Mouse (Mus musculus): ENCODE results near the gene Copz2. TPM values are rescaled to one million over a fixed set of nuclear protein-coding genes. Genes with fewer than 3 reads are reported as not detected.
A peak's percentile ranks its signal among the peaks of the same experiment; 100 is the strongest.
"Not testable (repeated sequence)": the region's sequence is repeated elsewhere in the genome, so short reads cannot be mapped to it uniquely, and the experiment has no call there.

The Copz2 gene
- polyA plus RNA-seq (2012; rRNA removed), result 39.7 and 44.8 TPM in 2 replicates

GRCm38 (mm10) chr11:96849681-96850467 lies at the start of gene Copz2:
Gene Copz2, plus strand, starts transcription at chr11:96849870.
- 1% methylated on average over 59 of the region's 60 CpGs for WGBS
- DNase-seq, result peak; percentile 66
- peak within 1 kb of the TSS; percentile 86 for H3K4me3 ChIP-seq (replicated peaks; ENCODE audit: extremely low read depth, low read depth, low read length)
- H3K4me1 ChIP-seq (ENCODE audit: control insufficient read depth, insufficient read depth, low read length), result peaks cover 5% of the 10 kb centered on the region; the same call in 1 of the 2 replicates
- TF ChIP-seq POLR2A (IDR thresholded peaks at IDR 0.05; ENCODE audit: borderline replicate concordance, extremely low read depth, low read depth, low read length), result peak; percentile 42; the same call in 1 of the 2 replicates
- no peak for TF ChIP-seq CTCF (IDR thresholded peaks at IDR 0.05; ENCODE audit: insufficient read depth, low read length)

- WGBS, result 80% methylated on average over 5 of the region's 5 CpGs
Observed at GRCm38 (mm10) chr11:96805606-96806005, 44.1 kb upstream of the Copz2 start.

GRCm38 (mm10) chr11:96808066-96808465 lies 41.6 kb upstream of the Copz2 start:
- 28% methylated on average over 1 of the region's 1 CpGs for WGBS
- no peak overlapping the region for H3K4me3 ChIP-seq (replicated peaks; ENCODE audit: extremely low read depth, low read depth, low read length)
- TF ChIP-seq CTCF (IDR thresholded peaks at IDR 0.05; ENCODE audit: insufficient read depth, low read length) (no peak), POLR2A (IDR thresholded peaks at IDR 0.05; ENCODE audit: borderline replicate concordance, extremely low read depth, low read depth, low read length) (no peak)
- no peak for DNase-seq
- H3K4me1 ChIP-seq (ENCODE audit: control insufficient read depth, insufficient read depth, low read length), result no peaks in the 10 kb centered on the region

More at GRCm38 (mm10) chr11:96805606-96806005, 44.1 kb upstream of the Copz2 start:
- no peak for TF ChIP-seq CTCF (IDR thresholded peaks at IDR 0.05; ENCODE audit: insufficient read depth, low read length)
- TF ChIP-seq POLR2A (IDR thresholded peaks at IDR 0.05; ENCODE audit: borderline replicate concordance, extremely low read depth, low read depth, low read length), result no peak
- DNase-seq, result no peak
- H3K4me1 ChIP-seq (ENCODE audit: control insufficient read depth, insufficient read depth, low read length), result no peaks in the 10 kb centered on the region
- H3K4me3 ChIP-seq (replicated peaks; ENCODE audit: extremely low read depth, low read depth, low read length), result no peak overlapping the region

- WGBS, result 89% methylated on average over 6 of the region's 6 CpGs
- DNase-seq, result no peak
- TF ChIP-seq CTCF (IDR thresholded peaks at IDR 0.05; ENCODE audit: insufficient read depth, low read length) (no peak), POLR2A (IDR thresholded peaks at IDR 0.05; ENCODE audit: borderline replicate concordance, extremely low read depth, low read depth, low read length) (no peak)
- Histone ChIP-seq H3K4me3 (replicated peaks; ENCODE audit: extremely low read depth, low read depth, low read length) (no peak overlapping the region), H3K4me1 (ENCODE audit: control insufficient read depth, insufficient read depth, low read length) (no peaks in the 10 kb centered on the region)
Observed at GRCm38 (mm10) chr11:96809562-96810235, 40.0 kb upstream of the Copz2 start.

- H3K4me1 ChIP-seq (ENCODE audit: control insufficient read depth, insufficient read depth, low read length); DNase-seq; H3K4me3 ChIP-seq (replicated peaks; ENCODE audit: extremely low read depth, low read depth, low read length): not testable (repeated sequence)
- WGBS, result 93% methylated on average over 1 of the region's 1 CpGs
Observed at GRCm38 (mm10) chr11:96811188-96811587, 38.5 kb upstream of the Copz2 start.

- TF ChIP-seq CTCF (IDR thresholded peaks at IDR 0.05; ENCODE audit: insufficient read depth, low read length) (no peak), POLR2A (IDR thresholded peaks at IDR 0.05; ENCODE audit: borderline replicate concordance, extremely low read depth, low read depth, low read length) (no peak)
- Histone ChIP-seq H3K4me3 (replicated peaks; ENCODE audit: extremely low read depth, low read depth, low read length) (no peak overlapping the region), H3K4me1 (ENCODE audit: control insufficient read depth, insufficient read depth, low read length) (no peaks in the 10 kb centered on the region)
- no peak for DNase-seq
- WGBS, result 81% methylated on average over 4 of the region's 4 CpGs
Observed at GRCm38 (mm10) chr11:96813455-96813854, 36.2 kb upstream of the Copz2 start.

GRCm38 (mm10) chr11:96813920-96814319 lies 35.8 kb upstream of the Copz2 start:
- Histone ChIP-seq H3K4me1 (ENCODE audit: control insufficient read depth, insufficient read depth, low read length) (no peaks in the 10 kb centered on the region), H3K4me3 (replicated peaks; ENCODE audit: extremely low read depth, low read depth, low read length) (no peak overlapping the region)
- 85% methylated on average over 5 of the region's 5 CpGs for WGBS
- TF ChIP-seq CTCF (IDR thresholded peaks at IDR 0.05; ENCODE audit: insufficient read depth, low read length) (no peak), POLR2A (IDR thresholded peaks at IDR 0.05; ENCODE audit: borderline replicate concordance, extremely low read depth, low read depth, low read length) (no peak)
- no peak for DNase-seq

GRCm38 (mm10) chr11:96814443-96814842 lies 35.2 kb upstream of the Copz2 start:
- no peak overlapping the region for H3K4me3 ChIP-seq (replicated peaks; ENCODE audit: extremely low read depth, low read depth, low read length)
- DNase-seq, result no peak
- TF ChIP-seq CTCF (IDR thresholded peaks at IDR 0.05; ENCODE audit: insufficient read depth, low read length), result no peak
- TF ChIP-seq POLR2A (IDR thresholded peaks at IDR 0.05; ENCODE audit: borderline replicate concordance, extremely low read depth, low read depth, low read length), result no peak
- WGBS, result 67% methylated on average over 2 of the region's 2 CpGs
- H3K4me1 ChIP-seq (ENCODE audit: control insufficient read depth, insufficient read depth, low read length), result no peaks in the 10 kb centered on the region

- Histone ChIP-seq H3K4me3 (replicated peaks; ENCODE audit: extremely low read depth, low read depth, low read length) (no peak overlapping the region), H3K4me1 (ENCODE audit: control insufficient read depth, insufficient read depth, low read length) (no peaks in the 10 kb centered on the region)
- 92% methylated on average over 2 of the region's 2 CpGs for WGBS
- no peak for TF ChIP-seq POLR2A (IDR thresholded peaks at IDR 0.05; ENCODE audit: borderline replicate concordance, extremely low read depth, low read depth, low read length)
- TF ChIP-seq CTCF (IDR thresholded peaks at IDR 0.05; ENCODE audit: insufficient read depth, low read length), result no peak
- DNase-seq, result no peak
Observed at GRCm38 (mm10) chr11:96815895-96816294, 33.8 kb upstream of the Copz2 start.

GRCm38 (mm10) chr11:96816494-96816893 lies 33.2 kb upstream of the Copz2 start:
- TF ChIP-seq CTCF (IDR thresholded peaks at IDR 0.05; ENCODE audit: insufficient read depth, low read length) (no peak), POLR2A (IDR thresholded peaks at IDR 0.05; ENCODE audit: borderline replicate concordance, extremely low read depth, low read depth, low read length) (no peak)
- Histone ChIP-seq H3K4me1 (ENCODE audit: control insufficient read depth, insufficient read depth, low read length) (no peaks in the 10 kb centered on the region), H3K4me3 (replicated peaks; ENCODE audit: extremely low read depth, low read depth, low read length) (no peak overlapping the region)
- WGBS, result 89% methylated on average over 1 of the region's 1 CpGs
- DNase-seq, result no peak
